Mouse (Mus musculus) megakaryocyte, adult 5-6 weeks (primary cell): Measurements from ENCODE around the gene Ush1c. TPM values are rescaled to one million over a fixed set of nuclear protein-coding genes. Genes with fewer than 3 reads are reported as not detected.
A peak's percentile ranks its signal among the peaks of the same experiment; 100 is the strongest.

Source experiments
- ATAC-seq: 2 replicates; pipeline ENCODE4 v1.8.0; 2016; ENCODE audit warnings: mild to moderate bottlenecking, inconsistent platforms; ENCODE audit not compliant: poor library complexity, severe bottlenecking
- total RNA-seq, 2 experiments: library from RNA; stranded (forward) in 1 of 2; stranded (reverse) in 1 of 2; fragments of 153-499, 151-499 nt in 1 of 2; fragments of 221-1000, 200-1000 nt in 1 of 2; gene quantifications; 2 replicates each; pipeline versions ENCODE4 v1.2.3 to v1.2.4; 2015 to 2017

Gene Ush1c
- total RNA-seq, 2 experiments from 2014 or later = 0.13 TPM; not detected in 1

DNA sequence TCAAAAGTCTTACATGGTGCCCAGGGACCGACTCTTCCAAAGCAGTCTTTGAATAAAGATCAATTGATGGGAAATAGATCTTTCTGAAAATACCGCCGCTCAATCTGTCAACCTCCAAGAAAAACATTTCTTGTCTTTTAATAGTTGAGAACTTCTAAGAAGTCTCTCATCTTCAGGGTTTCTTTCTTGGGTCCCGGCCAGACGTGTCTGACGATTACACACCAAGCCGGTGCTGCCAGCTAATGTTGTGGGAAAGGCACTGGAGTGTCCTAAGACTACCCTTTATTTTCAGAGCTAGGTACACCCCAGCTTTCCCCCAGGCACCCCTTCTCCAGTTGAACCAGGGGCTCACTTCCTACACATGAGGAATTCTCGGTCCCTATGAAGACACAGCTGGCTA is 30.2 kb downstream of the Ush1c start:
- no peak for ATAC-seq

DNA sequence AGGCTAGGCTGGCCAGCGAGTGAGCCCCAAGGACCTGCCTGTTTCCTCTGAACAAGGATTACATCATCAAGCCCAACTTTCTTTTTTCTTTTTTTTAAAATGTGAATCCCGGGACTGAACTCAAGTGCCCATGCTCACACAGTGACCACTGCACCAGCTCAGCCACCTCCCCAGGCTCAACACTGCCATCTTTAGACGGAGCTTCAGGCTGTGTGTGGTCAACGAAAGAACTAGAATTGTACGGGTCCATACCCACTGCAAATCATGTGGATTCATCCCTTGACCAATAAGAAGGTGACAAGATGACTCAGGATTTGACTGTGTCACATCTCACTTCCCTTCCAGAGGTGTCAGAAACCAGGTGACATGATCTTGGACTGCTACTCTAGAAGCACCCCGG is 33.5 kb downstream of the Ush1c start:
- no peak for ATAC-seq

DNA sequence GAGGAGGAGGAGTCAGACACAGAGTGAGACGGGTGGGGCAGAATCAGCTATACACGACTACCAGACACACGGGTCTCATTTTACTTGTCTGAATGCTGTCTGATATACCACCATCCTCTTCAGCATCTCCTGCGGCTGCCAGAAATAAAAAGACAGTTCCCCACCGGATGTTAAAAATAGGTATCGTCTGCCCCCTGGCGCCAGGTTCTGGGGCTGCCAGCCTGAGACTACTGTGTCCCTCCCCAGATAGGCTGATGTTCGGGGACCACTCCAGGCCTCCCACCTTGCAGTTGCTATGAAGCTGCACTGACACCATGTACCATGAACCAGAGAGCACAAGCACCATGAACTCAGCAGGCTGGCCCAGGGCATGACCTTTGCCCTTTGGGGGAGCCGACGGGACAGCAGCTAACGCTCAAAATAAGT is 34.2 kb downstream of the Ush1c start:
- peak; percentile 54 for ATAC-seq

DNA sequence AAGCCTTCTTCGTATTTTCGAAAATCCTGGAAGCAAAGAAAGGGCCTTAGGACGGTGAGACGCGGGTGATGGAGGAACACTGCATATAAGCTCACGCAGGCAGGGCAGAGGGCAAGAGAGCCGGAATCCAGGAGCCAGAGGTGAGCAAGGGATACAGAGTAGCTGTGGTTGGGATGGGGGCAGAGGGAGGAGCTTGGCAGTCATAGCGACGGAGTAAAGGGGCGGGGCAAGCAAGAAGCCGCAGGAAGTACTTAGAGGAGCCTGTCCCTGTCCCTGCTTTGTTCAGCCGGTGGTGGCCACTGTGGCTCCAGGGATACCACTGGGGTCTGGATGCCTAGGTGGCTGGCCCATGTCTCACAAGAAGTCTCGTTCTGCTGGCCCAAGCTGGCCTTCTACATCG is 36.7 kb downstream of the Ush1c start:
- no peak for ATAC-seq

DNA sequence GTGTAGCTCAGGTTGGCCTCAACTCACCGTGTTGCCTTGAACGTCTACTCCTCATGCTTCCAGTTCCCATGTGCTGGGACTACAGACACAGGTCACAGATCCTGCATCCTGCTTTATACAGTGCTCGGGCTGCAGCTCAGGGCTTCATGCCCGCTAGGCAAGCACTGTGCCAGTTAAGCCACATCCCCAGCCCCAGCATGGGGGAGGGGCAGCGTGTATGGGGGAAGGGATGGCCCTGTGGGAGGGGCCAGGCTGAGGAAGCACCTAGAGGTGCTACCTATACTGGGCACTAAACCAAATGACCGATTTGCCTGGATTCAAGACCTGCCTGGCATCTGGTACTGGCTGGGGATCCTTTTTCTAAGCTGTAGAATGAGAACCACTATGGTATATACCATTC is 38.3 kb downstream of the Ush1c start:
- peak; percentile 52 for ATAC-seq

DNA sequence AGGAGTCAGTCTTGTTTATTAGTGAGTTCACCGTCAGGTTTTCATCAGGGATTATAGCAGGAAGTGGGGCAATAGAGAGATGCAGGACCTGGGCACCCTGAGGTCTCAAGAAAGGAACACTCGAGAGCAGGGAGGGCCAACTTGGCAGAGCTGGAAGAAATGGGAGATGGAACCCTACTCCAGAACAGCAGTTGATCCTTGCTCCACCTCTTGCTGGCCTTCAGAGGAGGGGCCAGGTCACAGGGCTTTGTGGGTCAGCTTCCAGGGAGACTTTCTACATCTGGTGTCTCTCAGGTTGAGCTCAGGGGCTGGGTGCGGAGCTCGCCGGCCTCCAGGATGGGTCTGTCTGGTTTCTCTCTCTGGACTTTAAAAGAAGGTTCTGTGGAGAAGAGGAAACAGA is 42.9 kb downstream of the Ush1c start:
- ATAC-seq = no peak

DNA sequence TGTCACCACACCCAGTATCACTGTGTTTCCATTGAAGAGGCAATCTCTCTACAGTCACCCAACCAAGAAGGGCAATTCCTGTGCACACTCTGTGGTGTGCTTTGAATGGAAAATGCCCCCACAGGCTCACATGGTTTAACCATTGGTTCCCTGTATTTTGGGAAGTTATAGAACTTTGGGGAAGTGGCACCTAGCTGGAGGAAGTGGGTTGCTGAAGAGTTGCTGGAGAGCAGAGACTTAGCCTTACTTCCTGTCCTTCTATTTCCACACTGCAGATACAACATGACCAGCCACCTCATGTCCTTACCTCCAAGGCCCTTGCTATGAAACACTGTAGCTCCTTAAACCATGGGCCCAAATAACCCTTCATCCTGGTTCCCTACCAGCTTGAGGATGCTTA is 54.1 kb downstream of the Ush1c start:
- ATAC-seq = peak; percentile 91

DNA sequence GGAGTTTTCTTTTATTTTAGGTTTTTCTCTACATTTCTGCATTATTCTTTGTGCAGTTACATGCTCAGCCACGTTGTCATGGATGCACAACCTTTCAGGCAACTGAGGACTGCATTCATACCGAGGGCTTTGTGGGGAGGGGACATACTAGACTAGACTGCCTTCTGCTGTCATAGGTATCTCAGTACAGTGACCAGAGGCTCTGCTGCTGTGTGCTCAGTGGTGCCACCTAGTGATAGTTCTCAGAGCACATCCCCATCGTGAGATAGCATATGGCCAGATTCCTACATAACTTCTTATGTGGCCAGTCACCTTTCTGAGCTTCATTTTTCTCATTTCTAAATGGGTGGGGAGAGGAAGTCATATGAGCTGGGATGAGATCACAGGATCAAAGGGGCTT is 56.7 kb downstream of the Ush1c start:
- ATAC-seq = peak; percentile 75

DNA sequence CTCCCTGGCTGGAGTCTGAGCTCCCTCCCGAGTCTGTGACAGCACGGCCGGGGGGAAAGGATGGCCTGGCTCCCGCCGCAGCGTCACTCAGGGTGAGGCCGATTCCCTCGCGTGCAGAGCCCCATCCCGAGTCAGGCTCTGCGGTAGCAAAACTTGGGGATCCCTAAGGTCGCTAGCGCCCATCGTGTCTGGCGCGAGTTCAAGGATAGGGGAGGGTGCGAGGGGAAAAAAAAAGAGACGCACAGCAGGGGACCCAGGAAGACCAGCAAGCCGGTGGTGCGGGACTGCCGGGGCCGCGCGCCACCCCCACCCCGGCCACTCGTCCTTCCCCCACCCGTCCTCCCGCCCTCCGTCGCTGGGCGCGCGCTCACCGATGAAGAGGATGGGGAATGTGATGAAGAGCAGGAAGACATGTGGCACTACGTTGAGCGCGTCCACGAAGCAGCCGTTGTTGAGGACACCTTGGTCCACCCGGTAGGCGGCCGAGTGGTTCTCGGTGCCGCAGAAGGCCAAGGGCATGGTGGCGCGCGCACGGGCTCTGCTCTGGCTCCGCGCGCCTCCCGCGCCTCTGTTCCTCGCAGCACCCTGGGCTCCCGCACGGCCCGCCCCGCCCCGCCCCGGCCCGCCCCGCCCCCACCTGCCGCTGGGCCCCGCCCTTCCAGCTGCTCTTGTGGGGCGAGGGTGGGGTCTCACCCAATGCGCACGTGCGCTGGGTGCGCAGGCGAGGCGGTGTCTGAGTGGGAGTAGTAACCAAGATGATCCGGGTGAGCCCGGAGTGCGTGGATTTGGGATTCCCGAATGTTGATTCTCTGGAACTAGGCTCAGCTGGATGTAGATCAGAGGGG is 58.6 kb downstream of the Ush1c start, which contains the start of gene Abcc8:
Abcc8 (minus strand) TSS at position 603 of the 845 bp plus-strand sequence.
- no peak for ATAC-seq

DNA sequence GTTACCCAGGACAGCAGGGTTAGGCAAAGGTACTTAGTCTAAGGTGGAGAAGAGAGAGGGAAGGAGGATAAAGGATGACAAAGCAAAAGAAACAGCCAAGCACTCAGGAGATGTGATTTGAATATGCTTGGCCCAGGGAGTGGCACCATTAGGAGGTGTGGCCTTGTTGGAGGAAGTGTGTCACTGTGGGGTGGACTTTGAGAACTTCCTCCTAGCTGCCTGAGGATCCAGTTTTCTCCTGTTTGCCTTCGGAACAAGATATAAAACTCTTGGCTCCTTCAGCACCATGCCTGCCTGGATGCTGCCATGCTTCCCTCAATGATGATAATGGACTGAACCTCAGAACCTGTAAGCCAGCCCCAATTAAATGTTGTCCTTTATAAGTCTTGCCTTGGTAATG is 69.3 kb downstream of the Ush1c start:
- peak; percentile 63 for ATAC-seq

DNA sequence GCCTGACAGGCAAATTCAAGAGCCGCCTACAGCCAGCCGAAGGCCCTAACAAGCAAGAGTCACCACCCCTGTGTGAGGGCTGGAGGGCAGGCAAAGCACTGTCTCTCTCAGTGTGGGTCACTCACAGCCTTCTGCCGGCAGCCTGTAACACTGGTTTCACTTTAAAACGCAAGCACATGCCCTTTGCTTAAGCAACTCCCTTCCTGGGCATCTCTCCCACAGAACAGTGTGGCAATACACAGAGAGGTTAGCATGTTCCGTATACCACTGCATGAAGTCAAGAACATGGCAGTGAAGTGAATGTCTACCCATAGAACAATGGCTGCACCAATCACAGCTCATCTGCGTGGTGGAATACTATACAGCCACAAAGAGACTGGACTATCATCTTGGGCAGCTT is 69.9 kb downstream of the Ush1c start:
- ATAC-seq = peak; percentile 81

DNA sequence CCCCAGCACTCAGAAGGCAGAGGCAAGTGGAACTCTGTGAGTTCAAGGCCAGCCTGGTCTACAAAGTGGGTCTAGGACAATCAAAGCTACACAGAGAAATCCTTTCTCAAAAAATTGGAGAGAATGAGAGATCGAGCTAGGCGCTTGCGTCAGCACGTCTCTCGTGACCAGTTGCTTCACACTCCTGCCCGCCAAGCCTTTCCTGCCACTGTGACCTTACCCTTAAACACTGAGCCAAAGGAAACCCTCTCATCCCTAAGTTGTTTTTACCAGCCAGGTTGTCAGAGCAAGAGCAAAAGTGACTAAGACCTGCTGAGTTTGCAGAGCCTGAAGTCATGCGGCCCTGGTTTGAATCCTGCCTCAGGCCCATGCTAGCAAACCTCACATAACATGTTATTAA is 70.4 kb downstream of the Ush1c start:
- ATAC-seq = peak; percentile 44

DNA sequence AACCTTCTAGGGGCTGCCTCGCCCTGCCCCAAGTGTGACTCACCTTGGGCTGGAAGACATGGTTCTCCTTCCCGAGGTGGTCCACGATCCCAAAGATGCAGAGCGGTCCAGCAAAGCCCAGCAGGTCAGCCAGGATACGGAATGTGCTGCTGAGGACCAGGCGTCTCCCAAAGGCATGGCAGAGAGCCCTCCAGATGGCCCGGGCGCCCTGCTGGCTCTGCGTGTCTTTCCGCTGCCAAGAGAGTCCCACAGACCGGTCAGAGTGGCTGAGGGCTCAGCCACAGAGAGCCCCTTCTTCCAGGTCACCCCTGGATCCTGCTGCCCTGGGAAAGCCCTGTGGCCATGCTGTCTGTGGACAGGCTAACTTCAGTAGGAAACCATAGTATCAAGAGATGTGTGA is 72.4 kb downstream of the Ush1c start:
- no peak for ATAC-seq

DNA sequence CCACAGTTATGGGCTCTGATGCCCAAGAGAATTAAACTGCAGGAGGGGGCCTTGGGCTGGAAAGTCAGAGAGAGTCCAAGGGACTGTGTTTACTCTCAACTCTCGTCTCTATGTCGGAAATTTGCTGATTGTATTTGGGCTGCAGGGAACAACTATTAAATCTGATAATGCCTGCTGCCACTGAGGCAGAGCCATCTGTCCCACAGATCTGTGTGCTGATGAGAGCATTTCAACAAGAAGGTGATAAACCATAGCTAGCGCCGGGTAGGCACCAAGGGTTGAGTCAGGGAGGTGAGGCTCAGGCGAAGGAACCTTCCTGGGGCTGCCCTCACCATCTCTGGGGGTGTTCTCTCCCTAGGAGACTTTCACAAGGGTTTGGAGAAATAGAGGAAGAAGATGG is 75.6 kb downstream of the Ush1c start:
- ATAC-seq = no peak

DNA sequence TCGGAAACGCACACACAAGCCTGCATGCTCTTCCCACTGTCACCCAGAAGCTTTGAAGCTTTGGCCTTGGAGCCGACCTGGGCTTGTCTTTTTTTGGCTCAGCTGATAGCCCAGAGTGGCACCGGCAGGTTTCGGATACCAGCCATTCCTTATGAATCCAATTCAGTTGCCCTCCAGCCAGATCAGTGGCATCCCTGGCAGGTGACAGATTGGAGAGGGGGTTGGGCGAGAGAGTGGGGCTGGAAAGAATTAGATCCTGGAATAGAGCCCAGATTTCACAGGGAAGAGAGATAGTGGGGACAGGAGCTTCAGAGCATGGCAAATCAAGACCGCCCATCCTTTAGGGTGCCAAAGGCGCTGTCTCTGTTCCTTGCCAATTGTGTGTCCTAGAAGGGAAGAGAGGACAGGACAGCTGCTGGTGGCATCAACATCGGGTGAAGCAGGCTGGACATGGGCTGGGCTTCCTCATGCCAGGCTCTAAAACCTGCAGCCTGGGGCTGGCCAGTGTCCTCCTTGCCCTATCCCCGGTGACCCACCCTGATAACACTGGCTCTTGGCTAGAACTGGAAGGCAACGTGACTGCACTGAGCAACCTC is 76.1 kb downstream of the Ush1c start:
- no peak for ATAC-seq

DNA sequence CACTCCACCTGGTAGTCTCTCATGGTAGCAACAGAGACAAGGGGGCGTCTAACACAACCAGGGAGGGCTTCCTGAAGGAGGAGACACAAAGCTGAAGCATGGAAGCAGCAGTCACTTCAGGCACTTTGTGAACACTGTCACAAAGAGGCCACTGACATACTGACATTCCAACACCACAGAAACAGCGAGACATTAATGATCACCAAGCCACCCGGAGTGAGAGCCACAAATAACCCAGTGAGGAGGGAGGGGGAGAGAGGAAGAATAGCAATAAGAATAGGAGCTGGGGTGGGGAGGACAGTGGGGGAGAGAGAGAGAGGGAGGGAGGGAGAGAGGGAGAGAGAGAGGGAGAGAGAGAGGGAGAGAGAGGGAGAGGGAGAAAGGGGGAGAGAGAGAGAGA is 76.7 kb downstream of the Ush1c start:
- no peak for ATAC-seq

DNA sequence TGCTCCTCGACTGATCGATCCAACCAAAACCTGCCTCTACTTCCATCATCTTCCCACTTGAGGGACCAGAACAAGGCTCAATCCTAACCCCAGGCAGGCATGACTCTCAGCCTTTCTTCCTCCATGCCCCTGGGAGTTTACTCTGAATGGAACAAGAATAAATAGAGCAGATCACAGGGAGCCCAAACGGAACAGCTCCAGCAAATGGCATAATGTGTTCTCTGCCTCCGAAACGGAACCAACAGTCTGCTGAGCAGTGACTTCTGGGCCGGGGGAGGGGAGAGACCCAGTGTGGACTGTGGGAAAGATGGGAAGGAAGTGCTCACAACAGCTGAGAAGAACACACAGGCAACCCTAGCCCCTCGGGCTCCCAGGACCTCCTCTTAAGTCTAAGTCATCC is 80.6 kb downstream of the Ush1c start:
- ATAC-seq = no peak

DNA sequence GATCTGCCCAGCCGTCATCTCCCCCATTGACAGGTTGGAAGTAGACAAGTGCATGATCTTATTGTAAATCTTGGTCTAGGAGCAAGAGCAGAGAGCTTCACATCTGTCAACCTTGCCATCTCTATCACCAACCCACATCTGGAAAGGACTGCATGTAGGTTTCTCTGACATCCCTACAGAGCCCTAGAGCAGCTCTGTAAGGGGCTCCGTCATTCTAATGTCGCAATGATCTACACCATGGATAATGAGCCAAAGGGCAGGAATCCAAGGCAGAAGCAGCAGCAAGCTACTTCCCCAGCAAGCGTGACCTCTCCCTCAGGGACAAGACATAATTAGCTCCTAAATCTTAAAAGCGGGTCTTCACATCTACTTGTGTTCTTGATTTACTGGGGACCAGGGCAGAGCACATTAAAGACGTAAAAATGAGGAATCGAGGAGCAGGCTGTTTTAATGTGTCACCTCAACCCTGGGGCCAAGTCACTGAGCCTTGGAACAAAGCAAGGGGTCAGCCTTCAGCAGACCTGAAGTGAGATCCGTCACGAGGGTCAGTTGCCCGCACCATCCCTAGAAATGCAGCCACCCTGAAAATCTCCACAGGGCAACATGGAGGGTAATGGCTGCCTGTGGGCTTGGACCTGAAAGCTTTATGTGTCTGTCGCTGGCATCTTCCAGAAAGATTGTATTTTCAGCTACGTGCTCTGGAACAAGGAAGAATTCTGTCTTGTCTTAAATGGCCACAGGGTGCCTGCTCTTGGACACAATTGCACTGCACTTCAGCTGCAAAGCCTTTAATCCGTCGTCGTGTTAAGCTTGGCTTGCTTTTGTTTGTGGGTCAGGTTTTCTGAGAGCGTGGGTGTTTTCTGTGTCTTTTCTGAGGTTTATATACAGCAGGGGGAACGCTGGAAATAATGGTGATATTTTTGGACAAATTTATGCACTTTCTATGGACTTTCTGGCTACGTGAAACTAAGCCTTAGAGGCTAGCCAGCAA is 83.5 kb downstream of the Ush1c start:
- no peak for ATAC-seq

DNA sequence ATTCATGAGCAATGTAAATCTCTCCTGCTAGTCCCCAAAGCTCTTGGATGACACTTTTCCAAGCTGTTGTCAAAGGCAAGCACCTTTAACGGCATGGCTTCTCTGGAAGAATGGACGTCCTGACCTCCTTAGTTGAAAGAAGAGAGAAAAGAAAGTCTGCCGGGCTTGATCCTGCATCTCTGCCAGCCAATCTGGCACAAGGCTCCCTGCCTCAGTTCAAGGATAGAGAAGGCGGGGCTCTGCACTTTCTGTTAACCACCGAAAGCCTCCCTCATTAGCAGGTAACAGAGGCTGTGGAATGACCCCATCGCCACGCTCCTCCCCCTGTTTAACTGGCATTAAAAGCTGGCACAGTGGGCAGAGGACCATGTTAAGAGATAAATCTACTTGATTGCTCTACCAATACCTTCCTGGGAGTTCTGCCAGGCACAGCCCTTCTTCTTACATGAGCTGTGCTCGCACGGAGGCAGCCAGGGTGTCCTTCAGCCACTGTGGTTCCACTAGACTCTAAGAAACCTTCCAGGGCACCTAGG is 85.4 kb downstream of the Ush1c start:
- ATAC-seq = no peak

DNA sequence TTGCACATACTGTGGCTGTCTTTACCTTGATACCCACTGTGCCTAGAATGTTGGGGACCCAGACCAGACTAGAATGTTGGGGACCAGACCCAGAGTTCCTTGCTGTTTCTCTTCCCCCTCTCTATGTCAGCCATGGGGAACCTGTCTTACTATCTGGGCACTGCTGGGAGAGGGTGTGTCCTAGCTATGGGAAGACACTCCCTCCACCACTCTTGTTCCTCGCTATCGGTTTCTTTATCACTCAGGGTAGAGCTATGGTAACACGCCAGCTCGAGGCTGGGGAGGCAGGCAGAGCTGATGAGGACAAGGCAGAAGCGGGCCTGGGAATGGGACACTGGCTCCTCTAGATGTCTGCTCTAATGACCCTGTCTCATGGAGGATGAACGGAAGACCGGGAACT is 90.9 kb downstream of the Ush1c start:
- no peak for ATAC-seq

DNA sequence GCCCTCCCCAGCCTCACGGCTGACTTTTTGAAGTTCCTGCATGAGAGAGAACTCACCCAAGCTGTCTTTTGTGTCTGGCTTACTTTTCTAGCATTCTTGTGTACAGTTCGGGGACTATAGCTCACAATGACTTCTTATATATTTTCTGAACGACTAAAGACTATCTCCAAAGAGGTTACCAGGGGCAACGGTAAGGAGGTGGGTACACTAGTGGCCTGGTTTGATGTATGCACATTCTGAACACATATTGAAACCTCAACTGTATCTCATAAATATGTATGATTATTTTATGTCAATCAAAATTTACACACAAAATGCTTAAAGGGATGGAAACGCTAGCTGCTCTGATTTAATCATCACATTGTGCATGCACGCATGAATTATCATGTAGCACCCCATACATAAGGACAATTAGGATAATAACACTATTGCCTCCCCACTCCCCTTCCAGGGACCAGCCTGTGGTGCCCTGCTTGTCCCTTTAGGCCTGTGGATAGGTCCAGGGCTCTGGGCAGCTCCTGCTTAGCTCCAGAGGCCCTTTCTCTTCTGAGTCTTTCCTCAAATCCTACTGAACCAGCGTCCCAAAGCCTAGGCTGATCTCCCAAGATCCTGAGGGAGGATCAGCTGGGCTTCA is 91.5 kb downstream of the Ush1c start:
- no peak for ATAC-seq
